Mouse (Mus musculus): Measurements from ENCODE around the gene Nupr1l.

DNA sequence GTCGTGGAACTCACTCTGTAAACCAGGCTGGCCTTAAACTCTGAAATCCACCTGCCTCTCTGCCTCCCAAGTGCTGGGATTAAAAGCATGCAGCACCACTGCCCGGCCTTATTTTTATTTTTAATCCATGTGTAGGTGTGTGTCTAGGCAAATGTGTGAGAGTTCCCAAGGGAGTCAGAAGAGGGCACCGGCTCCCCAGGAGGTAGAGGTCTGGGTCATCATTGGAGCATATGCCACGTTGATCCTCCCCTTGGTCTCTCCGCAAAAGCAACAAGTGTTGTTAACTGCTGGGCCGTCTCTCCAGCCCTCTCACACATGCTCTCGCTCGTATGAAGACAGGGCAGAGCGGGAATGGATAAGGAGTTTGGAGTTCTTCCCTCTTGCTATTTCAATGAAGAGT lies 10.4 kb downstream of the Nupr1l start:
- TF ChIP-seq GATA1 (IDR thresholded peaks at IDR 0.05; ENCODE audit: borderline replicate concordance, low read length) (no peak), CTCF (IDR thresholded peaks at IDR 0.05; ENCODE audit: low read depth, low read length) (no peak), POLR2AphosphoS5 (IDR thresholded peaks at IDR 0.05; ENCODE audit: insufficient replicate concordance, low read depth, low read length) (no peak), TAL1 (conservative IDR thresholded peaks at IDR 0.05; ENCODE audit: low read depth, low read length) (no peak)
